Mouse (Mus musculus): ENCODE results near the gene Ifna9. TPM values are rescaled to one million over a fixed set of nuclear protein-coding genes. Genes with fewer than 3 reads are reported as not detected.
"Not testable (repeated sequence)": the region's sequence is repeated elsewhere in the genome, so short reads cannot be mapped to it uniquely, and the experiment has no call there.

Gene Ifna9
- not detected for polyA plus RNA-seq (2017; shearing (Covaris generic))

DNA sequence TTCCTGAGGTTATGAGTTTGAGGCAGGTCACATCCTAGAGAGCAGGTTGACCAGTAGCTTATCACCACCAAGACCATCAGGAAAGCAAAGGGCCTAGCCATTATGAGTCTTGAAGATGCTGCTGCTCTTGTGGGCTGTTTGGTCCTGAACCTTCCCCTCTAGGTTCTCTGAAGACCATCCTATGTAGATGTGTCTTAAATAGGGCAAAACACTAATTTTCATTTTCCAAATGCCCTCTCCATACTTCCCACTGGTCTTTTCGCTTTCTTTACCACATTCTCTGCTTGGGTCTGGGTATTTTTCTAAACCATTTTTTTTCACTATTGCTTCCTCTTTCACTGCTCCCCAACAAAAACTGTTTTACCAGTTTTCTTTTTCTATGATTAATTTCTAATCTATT, at the start of gene Ifna9:
Gene Ifna9, minus strand, starts transcription at position 101 of the 400 bp plus-strand sequence.
- no peak for ATAC-seq

DNA sequence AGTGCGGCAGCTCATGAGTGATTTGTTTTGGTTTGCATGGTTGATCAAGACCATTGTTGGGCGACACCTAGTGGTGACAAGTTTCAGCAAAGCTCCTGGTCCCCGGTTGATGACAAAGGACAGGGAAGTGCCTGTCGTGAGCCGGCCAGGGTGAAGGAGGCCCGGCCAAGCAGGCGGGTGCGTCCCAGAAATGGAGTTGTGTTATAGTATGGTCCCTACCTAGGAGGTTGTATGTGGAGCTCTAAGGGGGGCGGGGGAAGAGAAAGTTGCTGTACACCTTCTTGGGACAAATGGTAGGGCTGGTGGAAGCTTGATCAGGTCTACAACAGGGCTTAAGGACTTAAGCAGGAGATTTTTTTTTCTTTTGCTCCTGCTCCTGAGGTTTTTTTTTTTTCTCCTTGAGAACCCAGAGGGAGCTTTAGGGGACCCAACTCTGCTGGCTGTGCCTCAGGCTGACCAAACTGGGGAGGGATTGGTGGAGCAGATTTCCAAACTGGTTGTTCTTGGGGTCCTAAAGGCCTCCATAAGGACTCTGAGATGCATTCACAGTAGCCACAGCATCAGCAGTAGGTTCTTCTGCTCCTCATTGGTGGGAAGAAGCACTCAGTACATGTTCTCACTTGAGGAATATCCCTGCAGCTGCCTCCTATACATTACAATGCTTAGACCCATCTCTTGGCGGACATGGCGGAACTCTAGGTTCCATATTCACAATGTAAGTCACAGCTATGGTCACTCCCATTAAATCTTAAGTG, 49.1 kb upstream of the Ifna9 start:
- peak; percentile 93 for ATAC-seq

DNA sequence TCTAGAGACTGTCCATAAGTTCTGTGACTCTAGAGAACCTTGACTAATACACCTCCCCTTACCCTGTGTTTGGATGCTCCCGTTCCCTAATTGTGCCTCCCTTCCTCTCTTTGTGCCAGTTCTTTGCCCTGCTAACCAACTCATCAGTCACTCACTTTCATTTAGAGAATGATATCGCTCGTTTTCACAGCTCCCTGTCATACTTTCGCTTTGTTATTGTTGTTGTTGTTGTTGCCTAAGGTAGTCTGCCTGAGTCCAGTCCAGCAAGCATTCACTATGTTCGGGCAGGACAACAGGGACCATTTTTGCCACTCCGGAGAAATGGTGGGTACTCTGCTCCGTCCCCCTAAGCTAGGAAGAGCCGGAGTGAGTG, 48.5 kb upstream of the Ifna9 start:
- ATAC-seq = peak; percentile 68

DNA sequence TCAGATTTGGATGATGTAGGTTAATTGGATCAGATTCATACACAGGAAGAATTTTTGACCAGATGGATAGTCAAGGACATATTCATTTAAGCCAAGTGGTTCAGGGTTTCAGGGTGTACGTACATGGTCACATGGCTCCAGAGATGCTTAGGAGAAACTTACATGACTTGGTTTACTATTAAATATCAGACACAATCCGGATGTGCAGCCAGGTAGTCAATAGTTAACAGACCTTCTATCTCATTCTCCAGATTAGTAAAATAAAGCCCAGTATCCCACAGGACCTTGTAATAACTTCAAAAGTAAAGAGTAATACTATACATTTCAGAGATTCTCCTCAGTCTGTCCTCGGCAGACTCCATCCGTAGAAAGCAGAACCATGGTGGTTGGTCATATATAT, 42.1 kb upstream of the Ifna9 start, which contains the start of gene C87499:
Gene C87499, minus strand, starts transcription at position 101 of the 400 bp plus-strand sequence.
- no peak for ATAC-seq

DNA sequence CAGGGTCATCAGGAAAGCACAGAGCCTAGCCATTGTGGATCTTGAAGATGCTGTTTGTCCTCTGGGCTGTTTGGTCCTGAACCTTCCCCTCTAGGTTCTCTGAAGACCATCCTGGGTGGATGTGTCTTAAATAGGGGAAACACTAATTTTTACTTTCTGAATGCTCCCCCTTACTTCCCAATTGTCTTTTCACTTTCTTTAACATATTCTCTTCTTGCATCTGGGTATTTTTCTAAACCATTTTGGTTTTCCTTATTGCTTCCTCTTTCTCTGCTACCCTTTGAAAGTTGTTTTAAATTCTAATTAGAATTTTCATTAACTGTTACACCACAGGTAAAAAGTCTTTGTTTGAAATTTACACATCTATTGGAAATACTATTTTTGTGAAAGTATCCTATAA, 11.1 kb upstream of the Ifna9 start, which contains the start of gene Ifna12:
Gene Ifna12, minus strand, starts transcription at position 101 of the 400 bp plus-strand sequence.
- no peak for ATAC-seq

DNA sequence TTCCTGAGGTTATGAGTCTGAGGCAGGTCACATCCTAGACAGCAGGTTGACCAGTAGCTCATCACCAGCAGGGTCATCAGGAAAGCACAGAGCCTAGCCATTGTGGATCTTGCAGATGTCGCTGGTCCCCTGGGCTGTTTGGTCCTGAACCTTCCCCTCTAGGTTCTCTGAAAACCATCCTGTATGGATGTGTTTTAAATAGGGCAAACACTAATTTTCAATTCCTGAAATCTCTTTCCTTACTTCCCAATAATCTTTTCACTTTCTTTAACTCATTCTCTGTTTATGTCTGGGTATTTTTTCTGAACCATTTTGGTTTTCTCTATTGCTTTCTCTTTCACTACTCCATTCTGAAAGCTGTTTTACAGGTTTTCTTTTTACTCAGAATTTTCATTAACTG, 20.5 kb downstream of the Ifna9 start, which contains the start of gene Ifna14:
Gene Ifna14, minus strand, starts transcription at position 101 of the 400 bp plus-strand sequence.
- ATAC-seq = no peak

DNA sequence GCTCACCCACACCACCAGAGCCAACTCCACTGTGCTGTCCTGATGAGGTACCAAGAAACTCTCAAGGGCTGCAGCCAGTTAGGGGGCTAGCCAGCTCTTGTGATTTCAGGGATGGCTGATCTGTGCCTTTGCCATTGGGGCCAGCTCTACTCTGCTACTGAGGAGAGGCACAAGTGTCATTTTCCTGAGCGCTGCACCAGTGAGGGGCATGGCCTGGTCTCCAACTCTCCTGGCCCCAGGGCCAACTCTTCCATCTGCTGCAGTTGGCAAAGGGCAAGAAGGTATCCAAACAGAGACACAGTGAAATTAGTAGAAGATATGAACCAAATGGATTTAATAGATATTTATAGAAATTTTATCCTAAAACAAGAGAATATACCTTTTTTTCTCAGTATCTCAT, 30.4 kb downstream of the Ifna9 start:
- no peak for ATAC-seq

DNA sequence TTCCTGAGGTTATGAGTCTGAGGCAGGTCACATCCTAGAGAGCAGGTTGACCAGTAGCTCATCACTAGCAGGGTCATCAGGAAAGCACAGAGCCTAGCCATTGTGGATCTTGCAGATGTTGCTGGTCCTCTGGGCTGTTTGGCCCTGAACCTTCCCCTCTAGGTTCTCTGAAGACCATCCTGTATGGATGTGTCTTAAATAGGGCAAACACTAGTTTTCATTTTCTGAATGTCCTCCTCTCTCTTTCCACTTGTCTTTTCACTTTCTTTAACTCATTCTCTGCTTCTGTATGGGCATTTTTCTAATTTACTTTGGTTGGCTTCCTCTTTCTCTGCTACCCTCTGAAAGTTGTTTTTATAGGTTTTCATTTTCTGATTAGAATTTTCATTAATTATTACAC, 34.0 kb downstream of the Ifna9 start, which contains the start of gene Ifna15:
Gene Ifna15, minus strand, starts transcription at position 101 of the 400 bp plus-strand sequence.
- ATAC-seq = not testable (repeated sequence)

DNA sequence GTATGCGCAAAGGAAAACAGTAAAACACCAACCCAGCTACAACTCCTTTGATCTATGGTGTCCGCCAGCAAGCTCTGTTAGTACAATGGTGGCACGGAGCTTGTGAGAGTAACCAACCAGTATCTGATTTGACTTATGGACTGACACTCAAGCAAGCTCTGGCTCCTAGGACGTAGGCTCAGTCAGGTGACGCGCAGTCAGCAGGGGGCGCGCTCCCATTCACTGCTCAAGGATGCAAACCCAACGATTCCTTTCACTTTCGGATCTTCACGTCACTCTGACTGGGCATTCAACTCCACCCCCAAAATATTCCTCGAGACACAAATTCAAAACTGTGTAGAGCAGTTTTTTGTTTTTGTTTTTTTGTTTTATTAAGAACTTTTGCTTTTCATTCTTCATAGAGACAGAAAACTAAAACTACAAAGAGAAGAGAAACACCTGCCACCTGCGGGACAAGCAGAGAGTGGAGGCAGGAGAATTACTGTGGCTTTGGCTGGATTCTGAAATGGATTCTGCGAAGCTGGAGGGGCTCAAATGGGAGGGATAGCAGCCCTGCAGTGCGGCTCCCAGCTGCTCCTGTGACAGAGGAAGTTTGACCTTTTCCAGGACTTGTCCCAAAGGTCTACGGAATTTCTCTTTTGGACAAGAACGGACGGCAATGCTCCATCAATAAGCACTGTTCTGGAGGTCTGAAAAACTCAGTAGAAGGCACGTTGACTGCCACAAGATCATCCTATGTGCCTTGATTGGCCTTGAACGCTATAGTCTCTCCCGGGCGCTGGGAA, 41.8 kb downstream of the Ifna9 start:
- ATAC-seq = peak; percentile 99

DNA sequence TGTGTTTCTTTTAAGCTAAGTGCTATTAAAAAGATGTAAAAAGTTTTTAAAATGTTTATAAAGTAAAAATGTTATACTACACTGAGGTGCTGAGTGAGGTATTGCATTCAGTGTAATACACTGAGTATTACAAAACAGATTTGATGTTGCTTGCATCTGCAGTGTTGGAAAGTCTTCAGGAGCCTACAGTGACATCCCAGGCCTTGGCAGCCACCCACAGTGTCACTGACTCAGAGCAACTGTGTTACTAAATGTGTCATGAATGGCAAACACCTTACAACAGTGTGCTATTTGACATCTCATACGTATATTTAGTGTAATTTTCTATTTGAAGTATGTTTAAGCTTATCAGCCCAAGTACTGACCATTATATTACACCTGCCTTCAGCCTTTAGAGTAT, 44.2 kb downstream of the Ifna9 start:
- ATAC-seq = no peak

DNA sequence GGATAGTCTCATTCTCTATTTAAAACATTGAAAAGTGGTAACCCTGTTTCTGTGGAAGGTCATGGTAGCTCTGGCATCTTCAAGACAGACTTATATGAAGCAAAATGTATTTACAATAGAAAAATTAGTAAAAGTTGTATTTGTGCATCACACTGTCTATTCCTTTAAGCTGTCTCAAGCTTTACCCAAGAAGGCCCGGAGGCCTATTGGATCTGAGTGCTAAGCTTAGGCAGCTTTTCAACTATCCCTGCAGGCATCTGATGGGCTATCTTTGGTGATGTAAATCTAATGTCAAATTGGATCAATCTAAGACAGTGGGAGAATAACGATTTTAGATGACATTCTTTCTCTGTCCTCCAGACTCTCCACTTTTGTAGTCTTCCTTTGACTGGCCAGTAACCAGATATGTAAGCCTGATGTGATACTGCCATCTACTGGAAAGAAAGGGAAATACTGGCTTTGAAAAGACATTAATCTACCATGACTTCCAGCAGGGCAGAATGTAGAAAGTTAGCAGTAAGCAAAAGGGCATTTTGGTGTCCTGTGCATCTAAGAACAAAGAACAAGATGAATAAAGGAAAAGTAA, 48.4 kb downstream of the Ifna9 start:
- peak; percentile 91 for ATAC-seq

Other genes starting within 250 kb of the Ifna9 start
- under 1 TPM; 0.11 to 0.30 TPM for gene Hacd4, start 153.5 kb downstream of the Ifna9 start, polyA plus RNA-seq (2017; shearing (Covaris generic))
- gene Ifnb1, start 69.6 kb downstream of the Ifna9 start, polyA plus RNA-seq (2017; shearing (Covaris generic)) = not detected
- gene Ifna15, start 34.1 kb downstream of the Ifna9 start, polyA plus RNA-seq (2017; shearing (Covaris generic)) = not detected
- not detected for gene Ifna14, start 20.6 kb downstream of the Ifna9 start, polyA plus RNA-seq (2017; shearing (Covaris generic))
- gene Ifna12, start 11.0 kb upstream of the Ifna9 start, polyA plus RNA-seq (2017; shearing (Covaris generic)) = not detected
- not detected for gene C87499, start 42.0 kb upstream of the Ifna9 start, polyA plus RNA-seq (2017; shearing (Covaris generic))
- gene Ifna13, start 52.1 kb upstream of the Ifna9 start, polyA plus RNA-seq (2017; shearing (Covaris generic)) = under 1 TPM in 1 of 2 experiments, not detected in 1; 0.40 TPM
- gene Ifna16, start 84.5 kb upstream of the Ifna9 start, polyA plus RNA-seq (2017; shearing (Covaris generic)) = not detected
- not detected for gene Ifna2, start 91.5 kb upstream of the Ifna9 start, polyA plus RNA-seq (2017; shearing (Covaris generic))
- not detected for gene Ifnab, start 99.0 kb upstream of the Ifna9 start, polyA plus RNA-seq (2017; shearing (Covaris generic))
- not detected for gene Gm26566, start 129.4 kb upstream of the Ifna9 start, polyA plus RNA-seq (2017; shearing (Covaris generic))
- 10 to 100 TPM; 27.3 to 43.0 TPM for gene Klhl9, start 130.1 kb upstream of the Ifna9 start, polyA plus RNA-seq (2017; shearing (Covaris generic))
- not detected for gene Gm13271, start 162.5 kb upstream of the Ifna9 start, polyA plus RNA-seq (2017; shearing (Covaris generic))
- gene Gm13283, start 167.7 kb upstream of the Ifna9 start, polyA plus RNA-seq (2017; shearing (Covaris generic)) = under 1 TPM in 1 of 2 experiments, not detected in 1; 0.28 TPM
- not detected for gene Gm13290, start 181.4 kb upstream of the Ifna9 start, polyA plus RNA-seq (2017; shearing (Covaris generic))
- gene Gm13289, start 184.5 kb upstream of the Ifna9 start, polyA plus RNA-seq (2017; shearing (Covaris generic)) = not detected
- gene Gm13272, start 187.5 kb upstream of the Ifna9 start, polyA plus RNA-seq (2017; shearing (Covaris generic)) = not detected
- under 1 TPM in 1 of 2 experiments, not detected in 1; 0.79 TPM for gene Ifnz, start 189.7 kb upstream of the Ifna9 start, polyA plus RNA-seq (2017; shearing (Covaris generic))
- gene Gm13276, start 193.3 kb upstream of the Ifna9 start, polyA plus RNA-seq (2017; shearing (Covaris generic)) = not detected
- not detected for gene Gm13277, start 196.2 kb upstream of the Ifna9 start, polyA plus RNA-seq (2017; shearing (Covaris generic))
- not detected for gene Gm13278, start 199.2 kb upstream of the Ifna9 start, polyA plus RNA-seq (2017; shearing (Covaris generic))
- gene Gm13275, start 202.1 kb upstream of the Ifna9 start, polyA plus RNA-seq (2017; shearing (Covaris generic)) = not detected
- gene Gm13279, start 205.0 kb upstream of the Ifna9 start, polyA plus RNA-seq (2017; shearing (Covaris generic)) = not detected
- not detected for gene Gm13285, start 207.3 kb upstream of the Ifna9 start, polyA plus RNA-seq (2017; shearing (Covaris generic))
- not detected for gene Gm13287, start 210.9 kb upstream of the Ifna9 start, polyA plus RNA-seq (2017; shearing (Covaris generic))
- not detected for gene Gm13288, start 213.1 kb upstream of the Ifna9 start, polyA plus RNA-seq (2017; shearing (Covaris generic))
- gene Ifna7, start 223.8 kb upstream of the Ifna9 start, polyA plus RNA-seq (2017; shearing (Covaris generic)) = not detected
- not detected for gene Ifna11, start 227.6 kb upstream of the Ifna9 start, polyA plus RNA-seq (2017; shearing (Covaris generic))
- not detected for gene Ifna6, start 235.0 kb upstream of the Ifna9 start, polyA plus RNA-seq (2017; shearing (Covaris generic))
- gene Ifna5, start 243.1 kb upstream of the Ifna9 start, polyA plus RNA-seq (2017; shearing (Covaris generic)) = not detected
- gene Ifna4, start 249.5 kb upstream of the Ifna9 start, polyA plus RNA-seq (2017; shearing (Covaris generic)) = not detected